Mouse (Mus musculus) kidney, adult 2 months (tissue): ENCODE data around the gene Rala. TPM values are rescaled to one million over a fixed set of nuclear protein-coding genes. Genes with fewer than 3 reads are reported as not detected.
"Not testable (repeated sequence)": the region's sequence is repeated elsewhere in the genome, so short reads cannot be mapped to it uniquely, and the experiment has no call there.

ENCODE experiments used
- DNase-seq: peaks from one replicate; pipeline ENCODE4 v3.0.0; 2021
- H3K27ac ChIP-seq: fragments of 200-500 bp; 2 replicates; pipeline ENCODE4 v1.5.1; 2012; ENCODE audit warnings: low read depth, low read length, control low read depth, inconsistent platforms; ENCODE audit not compliant: insufficient read depth
- H3K27me3 ChIP-seq: fragments of 200-500 bp; replicated peaks from 2 replicates; pipeline ENCODE4 v1.6.1; 2012; ENCODE audit warnings: mild to moderate bottlenecking, moderate library complexity, low read length, inconsistent platforms; ENCODE audit not compliant: control insufficient read depth, insufficient read depth
- H3K36me3 ChIP-seq: fragments of 200-500 bp; 2 replicates; pipeline ENCODE4 v1.6.1; 2012; ENCODE audit warnings: mild to moderate bottlenecking, moderate library complexity, low read length, inconsistent platforms; ENCODE audit not compliant: control insufficient read depth, insufficient read depth
- H3K4me1 ChIP-seq: fragments of 200-500 bp; 2 replicates; pipeline ENCODE4 v1.6.1; 2011; ENCODE audit warnings: low read length; ENCODE audit not compliant: control insufficient read depth, insufficient read depth
- H3K4me3 ChIP-seq: fragments of 200-500 bp; 2 replicates; pipeline ENCODE4 v1.5.1; 2011; ENCODE audit warnings: mild to moderate bottlenecking, low read depth, low read length, control low read depth; ENCODE audit not compliant: insufficient read depth
- CTCF ChIP-seq: fragments of 200-500 bp; conservative IDR thresholded peaks from 2 replicates; pipeline ENCODE4 v1.5.1; 2011; ENCODE audit warnings: low read depth, mild to moderate bottlenecking, control low read depth, low read length, moderate library complexity, mixed read lengths; ENCODE audit not compliant: insufficient read depth, insufficient read length
- POLR2A ChIP-seq: fragments of 200-500 bp; IDR thresholded peaks from one replicate; pipeline ENCODE4 v1.6.1; 2011; ENCODE audit warnings: low read depth, low read length, control low read depth
- WGBS: fragments of 180-500 bp; shearing (Covaris S2); methylation state at CpG from one replicate; pipeline ENCODE4 v1.1.7; 2018; 5-methylcytosine and 5-hydroxymethylcytosine counted together
- polyA plus RNA-seq: library from polyadenylated mRNA; depleted of rRNA; stranded (reverse); fragments of >200 nt; gene quantifications from 2 replicates; pipeline ENCODE4 v1.2.3, GENCODE M21; 2012

Rala gene
- polyA plus RNA-seq, 1 experiment, result 21.8 TPM

DNA sequence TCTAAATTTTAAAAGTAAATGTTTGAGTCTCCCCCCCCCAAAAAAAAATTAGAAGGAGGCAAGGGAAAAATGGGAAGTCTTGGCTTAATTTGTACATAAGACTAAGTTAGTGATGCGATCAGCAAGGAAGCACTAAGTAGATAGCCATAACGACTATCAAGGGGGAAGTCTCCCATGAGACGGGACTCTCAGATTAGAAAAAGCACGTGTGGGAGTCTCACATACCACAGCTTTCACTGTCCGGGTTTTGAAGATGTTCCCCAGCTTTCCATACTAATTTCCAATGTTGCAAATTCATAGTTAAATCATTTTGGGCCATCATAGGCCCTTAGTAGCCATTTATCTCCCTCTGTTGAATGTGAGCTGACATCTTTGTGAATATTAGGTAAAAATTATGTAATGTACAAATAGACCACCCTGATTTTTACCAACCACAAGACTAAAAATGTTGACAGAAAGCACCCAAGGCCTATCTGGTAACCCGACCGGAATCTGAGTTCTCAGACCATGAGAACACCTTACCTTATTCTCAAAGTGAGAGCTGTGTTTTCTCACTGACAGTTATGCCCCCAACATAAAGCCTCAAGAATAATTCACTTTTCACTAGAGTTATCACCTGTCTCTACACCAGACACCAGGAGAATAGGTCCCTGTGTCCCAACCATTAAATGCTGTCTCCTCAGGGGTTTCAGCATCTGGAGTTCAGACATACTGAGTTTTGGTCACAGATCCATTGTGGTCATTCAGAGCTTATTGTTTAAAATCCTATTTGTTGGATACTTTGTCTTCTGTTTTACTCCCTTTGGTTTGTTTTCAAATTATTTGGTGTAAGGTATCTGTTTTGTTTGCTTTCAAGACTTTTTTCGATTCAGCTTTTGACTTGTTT lies 33.1 kb upstream of the Rala start:
- TF ChIP-seq CTCF, result no peak
- TF ChIP-seq POLR2A, result no peak
- H3K4me1 ChIP-seq, result no peaks in the 10 kb centered on the region
- H3K27me3 ChIP-seq, result no peaks in the 10 kb centered on the region
- WGBS, result 65% methylated on average over 8 of the region's 8 CpGs
- no peaks in the 10 kb centered on the region for H3K36me3 ChIP-seq
- DNase-seq, result no peak
- no peak overlapping the region for H3K4me3 ChIP-seq
- H3K27ac ChIP-seq, result no peak overlapping the region

DNA sequence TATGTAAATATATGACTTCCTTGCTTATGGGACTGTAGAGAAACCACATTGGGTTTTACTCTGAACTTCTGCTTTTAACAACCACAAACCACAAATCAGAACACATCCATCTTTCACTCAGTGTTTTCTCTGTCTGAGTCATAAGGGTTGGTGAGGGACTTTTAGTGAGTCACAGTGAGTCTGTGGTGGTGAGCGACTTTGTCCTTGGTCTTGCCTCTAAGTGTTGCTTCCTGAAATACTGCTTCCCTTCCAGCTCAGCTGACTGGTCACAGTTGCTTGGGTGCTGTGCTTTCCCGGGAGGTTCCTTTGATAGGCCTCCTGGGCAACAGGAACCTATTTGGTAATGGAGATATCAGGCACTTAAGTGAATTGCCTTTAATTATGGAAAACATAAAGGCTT lies 31.9 kb upstream of the Rala start:
- TF ChIP-seq CTCF (no peak), POLR2A (no peak)
- Histone ChIP-seq H3K36me3 (no peaks in the 10 kb centered on the region), H3K4me1 (no peaks in the 10 kb centered on the region), H3K27ac (no peak overlapping the region), H3K4me3 (no peak overlapping the region), H3K27me3 (no peaks in the 10 kb centered on the region)
- WGBS, result 27% methylated on average over 2 of the region's 2 CpGs
- peak; percentile 41 for DNase-seq

DNA sequence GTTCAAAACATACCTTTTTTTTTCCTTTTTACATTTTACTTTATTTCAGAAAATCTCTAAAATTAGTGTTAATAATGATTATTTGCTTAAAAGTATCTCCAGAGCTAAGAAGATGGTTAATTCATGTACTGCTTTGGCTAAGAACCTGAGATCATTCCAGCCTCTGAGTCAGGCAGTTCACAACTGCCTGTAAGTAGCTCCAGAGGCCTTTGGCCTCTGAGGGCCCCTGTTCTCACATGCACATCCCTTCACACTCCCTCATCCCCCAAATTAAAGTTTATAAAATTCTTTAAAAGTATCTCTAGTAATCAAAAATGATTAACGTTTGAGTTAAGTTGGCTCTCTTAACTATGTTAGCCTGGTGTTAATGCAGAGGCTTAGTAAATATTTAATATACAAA lies 31.4 kb upstream of the Rala start:
- H3K27ac ChIP-seq, result no peak overlapping the region
- no peak for DNase-seq
- H3K27me3 ChIP-seq, result no peaks in the 10 kb centered on the region
- H3K4me3 ChIP-seq, result no peak overlapping the region
- TF ChIP-seq CTCF, result no peak
- no peak for TF ChIP-seq POLR2A
- H3K36me3 ChIP-seq, result no peaks in the 10 kb centered on the region
- whole genome bisulfite sequencing, result 66% methylated on average over 1 of the region's 1 CpGs
- no peaks in the 10 kb centered on the region for H3K4me1 ChIP-seq

DNA sequence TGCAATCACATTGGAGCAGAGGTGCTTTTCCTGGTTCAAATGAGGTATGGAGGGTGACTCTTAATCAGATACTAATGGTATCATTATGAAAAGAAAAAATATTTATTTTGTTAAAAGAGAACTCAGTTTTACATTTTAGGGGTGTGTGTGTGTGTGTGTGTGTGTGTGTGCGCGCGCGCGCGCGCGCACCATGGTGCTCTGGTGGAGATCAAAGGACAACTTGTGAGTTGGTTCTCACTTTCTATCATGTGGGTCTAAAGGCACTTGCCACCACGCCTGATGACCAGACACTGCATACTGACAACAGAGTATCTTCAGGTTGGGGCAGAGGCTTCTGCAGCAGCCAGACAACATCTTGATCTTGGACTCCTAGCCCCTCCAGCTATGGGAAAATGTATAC lies 30.7 kb upstream of the Rala start:
- DNase-seq, result no peak

DNA sequence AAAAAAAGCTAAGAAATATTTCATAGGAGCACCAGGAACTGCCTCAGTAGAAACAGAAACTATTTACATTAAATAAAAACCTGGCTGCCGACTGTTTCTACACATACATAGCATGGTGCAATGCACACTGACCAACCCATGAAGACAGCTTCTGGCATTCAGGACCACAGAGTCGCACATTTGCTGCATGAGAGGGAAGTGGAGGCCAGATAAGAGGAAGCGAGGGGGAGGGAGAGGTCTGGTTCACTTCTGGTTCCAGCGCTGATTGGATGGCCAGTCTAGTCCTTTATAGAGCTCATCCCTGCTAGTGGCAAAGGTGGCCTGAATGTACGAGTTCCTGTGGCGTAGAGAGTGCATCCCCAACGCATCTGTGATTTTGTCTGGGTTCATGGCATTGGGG lies 16.6 kb upstream of the Rala start:
- DNase-seq, result no peak
- Histone ChIP-seq H3K4me1 (no peaks in the 10 kb centered on the region), H3K27ac (no peak overlapping the region), H3K36me3 (no peaks in the 10 kb centered on the region), H3K27me3 (no peaks in the 10 kb centered on the region), H3K4me3 (no peak overlapping the region)
- no peak for TF ChIP-seq CTCF
- no peak for TF ChIP-seq POLR2A
- WGBS, result 80% methylated on average over 7 of the region's 7 CpGs

More for the DNA sequence above, 30.7 kb upstream of the Rala start:
- WGBS, result 95% methylated on average over 9 of the region's 9 CpGs
- no peaks in the 10 kb centered on the region for H3K36me3 ChIP-seq
- TF ChIP-seq POLR2A (no peak), CTCF (no peak)
- no peaks in the 10 kb centered on the region for H3K4me1 ChIP-seq
- H3K27ac ChIP-seq, result no peak overlapping the region
- H3K27me3 ChIP-seq, result no peaks in the 10 kb centered on the region
- no peak overlapping the region for H3K4me3 ChIP-seq

DNA sequence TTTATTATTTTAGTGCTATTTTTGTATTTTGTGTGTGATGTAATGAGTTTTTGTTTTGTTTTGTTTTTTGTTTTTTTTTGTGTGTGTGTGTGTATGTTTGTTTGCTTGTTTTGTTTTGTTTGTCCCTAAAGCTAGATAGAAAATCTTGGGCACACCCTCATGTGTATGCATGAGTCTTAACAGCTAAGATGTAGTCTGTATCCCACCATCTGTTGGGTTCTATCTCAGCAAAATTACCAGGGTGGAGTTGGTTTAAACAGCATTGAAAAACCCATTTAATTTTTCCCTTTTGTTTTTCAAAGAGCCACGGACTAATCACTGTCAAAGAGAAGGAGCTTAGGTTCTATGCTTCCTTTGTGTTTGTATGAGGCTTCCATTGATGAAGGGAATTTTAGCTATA lies 10.2 kb upstream of the Rala start:
- TF ChIP-seq POLR2A (no peak), CTCF (no peak)
- DNase-seq, result no peak
- no peak overlapping the region for H3K27ac ChIP-seq
- no peaks in the 10 kb centered on the region for H3K36me3 ChIP-seq
- H3K4me1 ChIP-seq, result no peaks in the 10 kb centered on the region
- H3K4me3 ChIP-seq, result no peak overlapping the region
- H3K27me3 ChIP-seq, result no peaks in the 10 kb centered on the region
- 67% methylated on average over 1 of the region's 1 CpGs for WGBS

DNA sequence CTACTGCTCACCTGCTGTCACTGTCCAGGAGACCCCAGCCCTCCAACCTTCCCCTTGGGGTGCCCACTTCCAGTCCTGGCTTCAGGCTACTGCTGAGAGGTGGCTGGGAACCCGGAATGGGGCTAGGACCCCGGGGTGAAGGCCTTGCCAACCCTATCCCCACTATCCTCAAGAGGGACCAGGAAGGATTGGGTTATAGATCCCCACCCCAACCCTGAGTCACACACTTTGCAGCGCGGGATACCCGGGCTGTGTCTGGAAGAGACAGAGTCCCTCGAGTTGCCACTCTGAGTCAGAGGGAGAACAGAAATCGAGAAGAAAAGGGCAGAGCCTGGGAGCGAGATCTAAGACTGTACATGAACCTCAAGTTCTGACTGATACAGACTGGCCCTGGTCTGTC lies 6.5 kb upstream of the Rala start:
- not testable (repeated sequence) for H3K27me3 ChIP-seq, H3K4me3 ChIP-seq, H3K4me1 ChIP-seq, DNase-seq, H3K36me3 ChIP-seq, H3K27ac ChIP-seq
- 93% methylated on average over 8 of the region's 8 CpGs for WGBS

DNA sequence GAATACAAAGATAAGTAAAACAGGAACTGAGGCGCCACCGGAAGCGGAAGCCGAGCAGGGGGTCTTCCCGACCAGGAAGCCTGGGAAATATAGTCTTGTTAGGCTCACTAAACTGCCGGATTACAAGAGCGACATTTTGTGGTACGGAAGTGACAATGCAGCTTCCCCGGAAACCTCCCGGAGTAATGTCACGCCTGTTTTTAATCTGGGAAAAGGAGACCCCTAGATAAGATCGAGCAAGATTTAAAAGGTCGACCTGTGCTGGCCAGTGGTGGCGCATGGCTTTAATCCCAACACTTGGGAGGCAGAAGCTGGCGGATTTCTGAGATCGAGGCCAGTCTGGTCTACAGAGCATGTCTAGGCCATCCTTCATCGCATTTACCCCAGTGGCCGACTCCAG lies 5.5 kb upstream of the Rala start:
- Histone ChIP-seq H3K36me3 (no peaks in the 10 kb centered on the region), H3K4me3 (no peak overlapping the region), H3K27me3 (no peaks in the 10 kb centered on the region), H3K27ac (no peak overlapping the region), H3K4me1 (no peaks in the 10 kb centered on the region)
- DNase-seq, result no peak
- no peak for TF ChIP-seq CTCF
- 76% methylated on average over 18 of the region's 18 CpGs for WGBS
